Mouse (Mus musculus) gastrocnemius, postnatal 14 days (tissue): Measurements from ENCODE around the gene Anks1. TPM values are rescaled to one million over a fixed set of nuclear protein-coding genes. Genes with fewer than 3 reads are reported as not detected.

Source experiments
- DNase-seq: peaks from one replicate; pipeline ENCODE4 v3.0.0; 2021; ENCODE audit warnings: mixed read lengths
- intact Hi-C: fragments of 180-260 bp; cut with DNase I; formaldehyde crosslinking; loops from one replicate; pipeline ENCODE4 v1.15.1; 2025; ENCODE audit warnings: low total_unique reads
- total RNA-seq, 2 experiments: library from RNA; stranded (reverse); gene quantifications; 2 replicates each; pipeline ENCODE4 v1.2.3; 2021

Anks1 gene
- total RNA-seq, 2 experiments from 2014 or later = 13.9 to 14.6 TPM

DNA sequence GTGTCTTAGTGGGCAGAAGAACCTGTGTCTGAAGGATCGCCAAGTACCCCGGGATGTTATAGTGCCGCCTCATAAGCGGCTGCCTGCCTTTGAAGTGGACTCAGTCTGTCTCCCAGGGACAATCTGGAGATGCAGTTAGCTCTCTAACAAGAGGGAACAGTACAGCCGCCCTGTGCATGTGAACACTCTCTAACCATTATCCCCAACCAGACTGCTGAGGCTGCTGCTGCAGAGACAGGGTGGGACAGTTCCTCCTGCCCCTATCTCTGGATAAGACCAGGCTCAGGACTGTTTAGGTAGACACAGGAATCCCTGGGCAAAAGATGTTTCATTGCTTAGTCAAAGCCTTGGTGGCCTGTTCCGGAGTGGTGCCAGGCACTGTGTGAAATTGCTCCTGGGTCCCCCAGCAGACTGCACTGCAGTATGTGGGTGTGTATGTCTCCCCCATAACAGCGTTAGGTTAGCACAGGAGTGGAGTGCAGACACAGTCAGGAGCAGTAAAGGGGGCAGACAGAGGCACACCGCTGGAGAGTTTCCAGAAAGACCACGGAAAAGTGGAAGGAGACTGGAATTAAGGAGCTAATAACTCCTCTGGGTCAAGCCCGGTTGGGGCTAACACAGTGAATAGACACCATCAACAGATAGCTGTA, 100.1 kb downstream of the Anks1 start:
- no peak for DNase-seq
- intact Hi-C loops = loop anchor here (5.0 kb wide), 1 partner anchor 33 kb away; no protein-coding TSS in a partner anchor

- intact Hi-C loops = loop anchor here (5.0 kb wide), 1 partner anchor 33 kb away; no protein-coding TSS in a partner anchor
- no peak for DNase-seq
Observed at GRCm38 (mm10) chr17:28009716-28010114, 100.6 kb downstream of the Anks1 start.

DNA sequence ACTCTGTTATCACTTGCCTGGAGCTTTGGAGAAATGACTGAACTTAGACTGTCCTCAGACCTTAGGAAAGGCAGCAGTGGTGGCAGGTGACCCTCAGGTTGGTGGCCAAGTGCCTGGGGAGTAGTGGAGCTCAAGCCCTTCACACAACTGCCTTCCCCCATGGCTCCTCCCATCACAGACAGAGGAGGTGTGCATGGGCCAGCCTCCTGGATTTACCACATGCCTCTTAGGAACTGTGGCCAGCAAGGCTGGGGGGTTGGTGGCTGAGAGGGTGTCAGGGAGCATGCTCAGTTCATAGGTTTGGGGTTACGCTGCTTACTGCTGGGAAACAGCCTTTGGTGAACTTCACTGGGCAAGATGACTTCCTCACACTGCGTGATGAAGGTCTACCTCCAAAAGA, 101.8 kb downstream of the Anks1 start:
- no peak for DNase-seq
- intact Hi-C loops = no loop called here

GRCm38 (mm10) chr17:28012851-28013250, 103.7 kb downstream of the Anks1 start:
- intact Hi-C loops = no loop called here
- no peak for DNase-seq

DNA sequence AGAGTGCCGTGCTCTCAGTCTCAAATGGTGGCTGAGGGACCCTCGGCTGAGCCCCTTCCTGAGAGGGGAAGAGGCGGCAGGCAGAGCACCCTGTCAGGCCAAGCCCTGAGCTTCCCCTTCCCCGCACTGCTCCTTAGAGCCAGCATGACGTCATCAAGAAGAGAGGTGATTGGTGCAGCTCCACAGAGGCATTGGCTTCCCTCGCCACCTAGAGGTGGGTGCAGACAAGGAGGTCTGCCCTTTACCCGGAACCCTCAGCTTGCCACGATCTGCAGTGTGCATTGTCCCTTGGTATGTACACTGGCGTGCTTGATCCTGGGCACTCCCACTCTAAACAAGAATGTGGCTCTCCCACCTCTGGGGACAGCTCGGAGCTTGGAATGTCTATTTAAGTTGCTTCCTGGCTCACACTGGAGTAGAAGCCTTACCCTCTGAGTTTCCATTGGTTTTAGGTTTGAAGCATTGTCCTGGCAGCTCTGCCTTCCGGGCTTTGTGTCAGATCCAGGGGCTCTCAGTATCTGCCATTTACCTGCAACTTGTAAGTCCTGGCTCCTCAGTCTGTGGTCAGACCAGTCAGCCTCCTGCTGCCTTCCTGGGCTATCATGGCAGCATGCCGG, 104.3 kb downstream of the Anks1 start:
- no peak for DNase-seq
- intact Hi-C loops = no loop called here

GRCm38 (mm10) chr17:28014449-28014848, 105.3 kb downstream of the Anks1 start:
- no peak for DNase-seq
- intact Hi-C loops = no loop called here

GRCm38 (mm10) chr17:28015068-28015730, 106.1 kb downstream of the Anks1 start:
- no peak for DNase-seq
- intact Hi-C loops = no loop called here

GRCm38 (mm10) chr17:28016056-28016797, 107.1 kb downstream of the Anks1 start:
- no peak for DNase-seq
- intact Hi-C loops = no loop called here

GRCm38 (mm10) chr17:28018344-28018743, 109.2 kb downstream of the Anks1 start:
- no peak for DNase-seq
- intact Hi-C loops = no loop called here

GRCm38 (mm10) chr17:28018776-28019175, 109.7 kb downstream of the Anks1 start:
- intact Hi-C loops = no loop called here
- no peak for DNase-seq

DNA sequence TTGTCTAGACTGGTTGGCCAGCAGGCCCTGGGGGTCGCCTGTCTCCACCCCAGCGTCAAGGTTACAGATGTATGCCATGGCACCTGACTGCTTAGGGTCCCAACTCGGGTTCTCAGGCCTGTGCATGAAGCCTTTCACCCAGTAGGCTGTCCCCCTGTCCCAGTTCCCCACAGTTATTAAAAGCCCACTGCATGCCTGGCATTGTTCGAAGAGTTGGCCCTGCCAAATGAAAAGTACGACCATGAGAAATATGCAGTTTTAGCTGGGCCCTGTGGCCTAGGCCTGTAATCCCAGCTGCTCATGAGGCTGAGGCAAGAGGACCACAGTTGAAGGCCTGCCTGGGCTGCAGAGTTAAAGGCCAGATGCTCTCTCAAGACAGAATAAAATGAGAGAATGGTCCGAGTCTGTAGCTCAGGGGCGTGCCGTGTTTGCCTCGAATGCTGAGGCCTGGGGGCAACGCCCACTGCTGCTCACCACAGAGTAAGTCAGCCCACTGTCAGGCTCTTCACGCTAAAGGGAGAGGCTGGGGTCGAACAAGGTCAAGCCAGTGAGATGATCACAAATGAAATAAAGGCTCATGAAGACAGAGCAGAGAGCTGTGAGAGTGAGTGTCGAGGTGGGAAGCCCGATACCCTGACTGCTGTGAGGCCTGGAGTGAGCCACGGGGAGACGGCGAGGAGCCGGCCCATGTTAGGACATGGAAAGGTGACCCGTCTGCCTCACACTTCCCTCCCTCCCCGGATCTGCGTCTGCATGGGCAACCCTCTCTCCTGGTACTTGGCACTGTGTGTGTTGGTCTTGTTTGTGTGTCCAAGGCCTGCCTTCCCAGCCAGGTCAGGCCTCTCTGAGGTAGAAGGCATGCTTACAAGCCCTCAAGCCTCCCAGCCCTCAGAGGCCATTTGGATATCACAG, 110.9 kb downstream of the Anks1 start:
- peak; percentile 56 for DNase-seq
- intact Hi-C loops = no loop called here

DNA sequence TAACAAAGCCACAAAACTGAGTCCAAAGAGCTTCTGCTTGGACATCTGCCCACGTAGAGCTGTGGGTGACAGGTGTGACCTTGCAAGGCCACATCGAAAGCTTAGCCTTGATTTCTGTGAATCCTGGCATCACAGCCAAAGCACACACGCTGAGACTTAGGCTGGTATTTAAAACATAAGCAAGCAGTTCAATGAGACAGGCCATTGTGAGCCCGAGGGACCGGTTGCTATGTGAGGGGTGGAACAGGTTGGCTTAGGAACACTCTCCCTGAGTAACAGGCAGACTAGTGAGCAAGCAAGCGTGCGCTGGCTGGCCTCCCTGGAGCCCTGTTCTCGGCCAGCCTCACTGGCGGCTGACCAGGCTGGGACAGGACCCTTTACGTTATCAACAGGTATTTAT, 112.8 kb downstream of the Anks1 start:
- DNase-seq = no peak
- intact Hi-C loops = no loop called here

GRCm38 (mm10) chr17:28022854-28023655, 113.9 kb downstream of the Anks1 start:
- no peak for DNase-seq
- intact Hi-C loops = no loop called here

- DNase-seq = no peak
- intact Hi-C loops = no loop called here
Observed at GRCm38 (mm10) chr17:28025541-28025961, 116.4 kb downstream of the Anks1 start.

- no peak for DNase-seq
- intact Hi-C loops = no loop called here
Observed at GRCm38 (mm10) chr17:28026111-28026872, 117.2 kb downstream of the Anks1 start.

GRCm38 (mm10) chr17:28027197-28027596, 118.1 kb downstream of the Anks1 start:
- DNase-seq = no peak
- intact Hi-C loops = no loop called here

- DNase-seq = no peak
- intact Hi-C loops = no loop called here
Observed at GRCm38 (mm10) chr17:28028236-28028635, 119.1 kb downstream of the Anks1 start.

DNA sequence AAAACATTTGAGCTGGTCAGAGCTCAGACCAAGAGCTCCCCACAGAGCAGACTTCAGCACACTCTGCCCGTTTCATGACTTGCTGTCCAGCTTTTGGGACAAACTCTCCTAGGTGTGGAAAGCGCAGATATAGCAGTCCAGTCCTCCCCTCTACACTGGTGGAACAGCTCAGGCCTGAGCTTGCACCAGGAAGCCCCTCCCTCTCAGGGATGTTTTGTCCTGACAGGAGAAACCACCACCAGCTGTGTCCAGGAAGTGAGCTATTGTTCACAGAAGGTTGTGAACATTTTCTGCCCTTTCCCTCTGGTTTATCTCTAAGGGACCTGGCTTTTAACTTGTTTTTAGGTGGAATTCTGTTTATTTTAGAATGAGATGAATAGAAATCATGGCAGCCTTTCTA, 120.2 kb downstream of the Anks1 start:
- intact Hi-C loops = no loop called here
- DNase-seq = no peak
